Mouse (Mus musculus): ENCODE results near the gene Gm5134. TPM values are rescaled to one million over a fixed set of nuclear protein-coding genes. Genes with fewer than 3 reads are reported as not detected.

The Gm5134 gene
- total RNA-seq, 2 experiments from 2014 or later: not detected

DNA sequence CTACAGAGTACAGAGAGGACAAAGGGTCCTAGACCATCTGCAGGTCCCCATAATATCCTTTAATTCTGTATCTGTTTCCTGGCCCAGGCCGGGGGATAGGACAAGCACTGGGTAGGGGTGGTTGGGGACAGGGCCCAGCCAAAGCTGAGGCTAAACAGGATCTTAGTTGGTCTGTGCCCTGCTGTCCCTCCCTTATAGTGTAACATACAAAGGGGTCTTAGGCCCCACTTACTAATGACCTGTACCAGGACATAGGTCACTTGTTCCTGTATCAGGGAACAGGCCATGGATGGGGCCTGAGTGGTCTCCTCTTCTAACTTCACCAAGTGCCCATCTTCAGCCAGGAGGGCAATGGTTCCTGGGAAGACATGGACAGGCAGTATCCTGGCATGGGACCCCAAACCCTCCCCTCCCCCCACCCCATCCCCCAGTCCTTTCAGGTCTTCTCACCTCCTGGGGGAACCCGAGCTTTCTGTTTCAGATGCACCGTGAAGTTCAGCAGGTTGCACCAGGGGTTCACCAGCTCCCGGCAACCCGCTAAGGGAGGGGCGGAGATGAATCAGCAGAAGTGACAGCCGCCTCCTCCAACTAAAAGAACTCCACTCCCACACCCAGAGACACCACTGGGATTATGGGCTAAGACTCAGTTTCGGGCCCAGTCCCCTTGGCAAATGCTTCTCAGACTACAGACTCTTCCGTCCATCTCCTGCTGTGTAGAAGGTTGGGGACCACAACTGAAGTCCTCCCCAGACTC is 14.7 kb upstream of the Gm5134 start:
- DNase-seq: peak; percentile 39 to 67

DNA sequence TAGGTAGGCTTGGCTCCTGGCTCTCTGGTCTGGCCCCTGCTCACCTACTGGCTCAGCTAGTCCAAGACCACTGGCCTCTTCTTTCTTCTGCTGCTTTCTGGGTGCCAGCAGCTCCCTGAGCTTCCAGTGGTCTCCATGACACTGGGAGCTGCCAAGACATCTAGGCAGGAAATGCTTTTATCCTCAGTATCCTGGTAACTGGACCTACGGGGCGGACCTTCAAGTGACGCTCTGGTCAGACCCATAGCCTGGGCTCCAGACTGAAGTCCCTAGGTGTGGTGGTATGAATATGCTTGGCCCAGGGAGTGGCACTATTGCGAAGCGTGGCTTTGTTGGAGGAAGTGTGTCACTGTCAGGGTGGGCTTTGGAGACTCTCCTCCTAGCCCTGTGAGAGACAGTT is 13.8 kb upstream of the Gm5134 start, which contains the start of gene Gm867:
Gm867 (minus strand) TSS at position 153 of the 400 bp plus-strand sequence.
- DNase-seq: no peak

DNA sequence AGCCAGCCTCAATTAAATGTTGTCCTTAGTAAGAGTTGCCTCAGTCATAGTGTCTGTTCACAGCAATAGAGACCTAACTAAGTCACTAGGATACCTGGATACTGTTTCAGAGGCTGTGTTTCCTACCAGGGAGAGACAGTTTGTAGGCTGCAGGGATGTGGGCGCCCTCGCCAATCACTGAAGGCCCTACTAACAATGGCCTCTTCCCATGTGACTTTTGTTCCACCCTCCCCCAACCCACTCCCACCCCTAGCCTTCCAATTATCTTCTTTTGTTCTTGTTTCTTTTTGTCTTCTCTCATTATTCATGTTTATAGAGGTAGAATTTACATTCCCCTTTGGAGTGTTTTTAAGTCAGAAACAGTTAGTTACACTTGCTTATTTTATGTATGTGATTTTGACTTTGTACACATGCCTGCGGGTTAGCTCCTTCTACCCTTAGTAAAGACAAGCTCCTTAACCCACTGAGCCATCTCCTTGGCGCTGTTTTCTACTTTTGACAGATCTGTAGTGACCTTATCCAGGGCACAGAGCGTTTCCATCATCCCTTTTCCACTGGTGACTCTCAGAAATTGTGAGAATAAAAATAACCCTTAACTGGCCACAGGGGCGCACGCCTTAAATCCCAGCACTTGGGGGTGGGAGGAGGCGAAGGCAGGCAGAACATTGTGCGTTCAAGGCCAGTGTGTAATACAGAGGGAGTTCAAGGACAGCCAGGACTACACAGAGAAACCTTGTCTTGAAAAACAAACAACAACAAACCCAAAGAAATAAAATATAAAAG is 13.1 kb upstream of the Gm5134 start:
- DNase-seq: no peak

DNA sequence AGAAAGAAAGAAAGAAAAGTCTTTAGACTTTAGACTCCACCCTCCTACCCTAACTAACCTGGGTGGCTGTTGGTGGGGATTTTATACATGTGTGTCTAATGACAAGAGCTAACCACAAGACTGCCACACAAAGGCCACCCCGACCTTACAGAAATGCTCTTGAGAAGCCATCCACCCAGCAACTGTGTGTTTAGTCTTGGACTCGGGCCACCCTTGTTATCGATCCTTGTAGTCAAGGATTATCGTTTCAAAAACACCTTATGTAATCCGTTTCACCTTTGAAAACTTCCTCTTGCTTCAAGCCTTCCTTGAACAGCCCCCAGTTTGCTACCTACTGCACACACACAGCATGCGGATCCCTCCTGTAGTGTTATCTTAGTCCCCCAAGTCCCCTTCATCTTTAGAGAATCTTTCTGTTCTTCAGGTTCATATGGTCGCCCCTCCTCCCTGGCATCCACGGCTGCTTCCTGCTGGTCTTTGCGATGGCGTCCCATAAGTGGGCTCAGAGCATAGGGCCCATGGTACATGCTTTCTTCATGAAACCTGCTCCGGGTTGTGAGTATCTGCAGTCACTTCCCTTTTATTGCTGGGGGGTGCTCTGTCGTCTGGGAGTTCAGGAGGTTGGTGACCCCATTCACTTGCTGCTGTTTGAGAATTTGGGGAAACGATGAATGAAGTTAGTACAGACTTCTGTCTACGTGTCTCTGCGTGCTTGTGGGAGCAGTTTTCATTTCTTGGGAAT is 11.4 kb upstream of the Gm5134 start, which contains the start of gene Vpreb3:
Vpreb3 (plus strand) TSS at position 322 of the 742 bp plus-strand sequence.
- no peak for DNase-seq

- DNase-seq: peak; percentile 44 to 54
Measured at GRCm38 (mm10) chr10:75944066-75944772, 10.1 kb upstream of the Gm5134 start.

DNA sequence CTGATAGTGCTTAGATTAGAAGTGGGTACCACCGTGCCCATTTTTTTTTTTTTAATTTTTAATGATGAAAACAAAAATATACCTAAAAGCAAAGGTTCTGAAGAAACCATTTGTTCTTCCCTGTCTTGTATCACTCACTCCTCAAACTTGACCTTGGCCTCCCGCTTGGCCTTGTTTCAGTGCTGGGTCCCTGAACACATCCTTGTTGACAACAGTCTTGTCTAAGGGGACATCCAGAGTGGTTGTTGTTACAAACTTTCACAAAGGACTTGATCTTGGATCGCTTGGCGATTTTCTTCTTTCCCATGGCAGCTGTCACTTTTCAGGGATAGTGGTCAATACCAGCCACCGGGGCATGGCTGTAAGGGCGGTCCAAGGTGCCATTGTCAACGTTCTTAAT is 9.1 kb upstream of the Gm5134 start:
- no peak for DNase-seq

GRCm38 (mm10) chr10:75945896-75946295 is 8.4 kb upstream of the Gm5134 start:
- no peak for DNase-seq

- no peak for DNase-seq
Measured at GRCm38 (mm10) chr10:75948079-75948478, 6.2 kb upstream of the Gm5134 start.

- no peak for DNase-seq
Measured at GRCm38 (mm10) chr10:75949053-75950045, 5.0 kb upstream of the Gm5134 start.

GRCm38 (mm10) chr10:75950791-75951210 is 3.5 kb upstream of the Gm5134 start:
- peak; percentile 42 to 61 for DNase-seq

DNA sequence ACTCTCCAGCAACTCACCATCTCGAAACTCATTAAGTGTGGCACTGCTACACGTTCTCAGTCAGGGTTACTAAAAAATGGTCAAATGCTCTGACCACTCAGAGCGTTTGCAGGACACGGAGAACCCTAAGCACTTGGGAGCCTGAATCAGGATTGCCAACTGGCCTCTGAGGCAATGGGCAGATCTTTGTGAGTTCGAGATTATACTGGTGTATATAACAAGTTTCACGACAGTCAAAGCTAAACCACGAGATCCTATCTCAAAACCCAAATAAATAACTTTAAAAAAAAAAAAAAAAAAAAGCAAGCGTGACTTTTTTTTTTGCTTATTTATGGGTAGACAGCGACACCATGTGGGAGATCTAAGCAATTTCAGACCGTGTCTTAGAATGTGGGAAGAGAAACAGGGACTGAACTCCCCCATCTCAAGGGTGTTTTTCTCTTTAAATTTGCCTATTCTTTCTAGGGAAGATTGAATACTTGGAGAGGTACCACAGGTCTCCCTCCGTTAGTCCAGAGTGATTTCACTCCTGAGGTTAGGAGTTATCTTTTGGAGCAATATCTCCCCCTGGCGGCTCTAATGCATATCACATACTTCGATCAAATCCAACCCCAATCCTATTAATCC is 2.8 kb upstream of the Gm5134 start:
- DNase-seq: peak in 1 of 2 experiments; percentile 67

DNA sequence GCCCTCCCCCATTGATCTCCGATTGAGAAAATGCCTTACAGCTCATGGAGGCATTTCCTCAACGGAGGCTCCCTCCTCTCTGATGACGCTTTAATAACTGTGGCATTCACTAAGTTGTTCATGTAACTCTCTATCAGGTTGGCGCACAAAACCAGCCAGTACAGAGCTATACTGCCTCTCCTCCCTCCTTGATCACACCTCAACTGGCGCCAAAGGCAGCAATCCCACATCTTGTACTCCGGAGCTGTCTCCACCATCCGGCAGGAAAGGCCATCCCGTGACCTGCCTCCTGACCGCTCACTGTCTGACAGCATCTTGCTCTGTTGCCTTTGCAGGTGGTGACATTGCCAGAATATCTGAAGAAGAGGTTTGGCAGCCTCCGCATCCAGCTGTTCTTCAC is 19.5 kb downstream of the Gm5134 start:
- DNase-seq: no peak

DNA sequence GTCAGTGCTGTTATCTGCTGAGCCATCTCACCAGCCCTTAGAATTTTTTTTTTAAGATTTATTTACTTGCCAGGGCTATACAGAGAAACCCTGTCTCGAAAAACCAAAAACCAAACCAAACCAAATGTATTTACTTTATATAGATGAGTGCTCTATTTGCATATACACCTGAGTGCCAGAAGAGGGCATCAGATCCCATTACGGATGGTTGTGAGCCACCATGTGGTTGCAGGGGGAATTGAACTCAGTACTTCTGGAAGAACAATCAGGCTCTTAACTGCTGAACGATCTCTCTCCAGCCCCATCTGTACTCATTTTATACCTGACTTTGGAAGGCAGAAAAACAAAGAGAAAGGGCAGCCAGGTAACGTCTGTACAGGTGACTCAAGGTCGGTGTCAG is 20.9 kb downstream of the Gm5134 start:
- DNase-seq: peak in 1 of 2 experiments; percentile 40

GRCm38 (mm10) chr10:75978119-75978834 is 24.0 kb downstream of the Gm5134 start:
- no peak for DNase-seq

GRCm38 (mm10) chr10:75978835-75979157 is 24.5 kb downstream of the Gm5134 start:
- no peak for DNase-seq

DNA sequence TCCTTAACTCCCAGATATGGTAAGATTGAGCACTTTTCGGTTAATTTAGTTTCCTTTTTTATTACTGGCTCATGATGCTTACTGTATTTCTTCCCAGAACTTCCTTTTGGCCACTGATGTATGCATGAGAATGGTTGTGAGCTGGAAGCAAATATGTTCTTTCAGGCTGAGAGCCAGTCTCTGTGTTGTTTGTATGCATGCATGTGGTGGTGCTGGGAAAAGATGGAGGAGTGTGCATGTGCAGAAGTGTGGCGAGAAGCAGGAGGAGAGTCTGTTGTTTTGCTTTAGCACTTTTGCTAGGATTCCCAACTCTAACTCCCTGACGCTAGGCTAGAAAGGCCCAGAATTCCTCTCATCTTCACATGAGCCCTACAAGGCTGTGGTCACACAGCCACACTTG is 25.1 kb downstream of the Gm5134 start:
- DNase-seq: no peak

- no peak for DNase-seq
Measured at GRCm38 (mm10) chr10:75990430-75991042, 36.2 kb downstream of the Gm5134 start.

- no peak for DNase-seq
Measured at GRCm38 (mm10) chr10:75993616-75994240, 39.4 kb downstream of the Gm5134 start.
